Mouse (Mus musculus): Measurements from ENCODE around the gene Slc23a2.

Slc23a2 gene

GRCm38 (mm10) chr2:132019372-132019811, 125.5 kb downstream of the Slc23a2 start:
- DNase-seq (ENCODE audit: low read depth): no peak

GRCm38 (mm10) chr2:132018156-132018555, 126.8 kb downstream of the Slc23a2 start:
- DNase-seq (ENCODE audit: low read depth): no peak

GRCm38 (mm10) chr2:132017611-132018010, 127.3 kb downstream of the Slc23a2 start:
- no peak for DNase-seq (ENCODE audit: low read depth)

GRCm38 (mm10) chr2:132016034-132016433, 128.9 kb downstream of the Slc23a2 start:
- DNase-seq (ENCODE audit: low read depth): no peak

GRCm38 (mm10) chr2:132013152-132013551, 131.8 kb downstream of the Slc23a2 start:
- no peak for DNase-seq (ENCODE audit: low read depth)

- no peak for DNase-seq (ENCODE audit: low read depth)
Observed at GRCm38 (mm10) chr2:132010781-132011180, 134.1 kb downstream of the Slc23a2 start.

GRCm38 (mm10) chr2:132008186-132008585, 136.7 kb downstream of the Slc23a2 start:
- DNase-seq (ENCODE audit: low read depth): no peak

GRCm38 (mm10) chr2:132007475-132007819, 137.5 kb downstream of the Slc23a2 start:
- DNase-seq (ENCODE audit: low read depth): no peak

- DNase-seq (ENCODE audit: low read depth): no peak
Observed at GRCm38 (mm10) chr2:132006561-132007474, 138.1 kb downstream of the Slc23a2 start.

GRCm38 (mm10) chr2:132005445-132005844, 139.5 kb downstream of the Slc23a2 start:
- DNase-seq (ENCODE audit: low read depth): no peak

- no peak for DNase-seq (ENCODE audit: low read depth)
Observed at GRCm38 (mm10) chr2:132004495-132005136, 140.3 kb downstream of the Slc23a2 start.

- no peak for DNase-seq (ENCODE audit: low read depth)
Observed at GRCm38 (mm10) chr2:132003916-132004315, 141.0 kb downstream of the Slc23a2 start.

Data from c-Kit-positive CD71-positive TER-119-negative erythroid progenitor cells, embryonic 14.5 days (primary cell).